Mouse (Mus musculus): ENCODE data around the gene Glyatl3. TPM values are rescaled to one million over a fixed set of nuclear protein-coding genes. Genes with fewer than 3 reads are reported as not detected.

Glyatl3 gene
- total RNA-seq, 2 experiments from 2014 or later, result not detected

DNA sequence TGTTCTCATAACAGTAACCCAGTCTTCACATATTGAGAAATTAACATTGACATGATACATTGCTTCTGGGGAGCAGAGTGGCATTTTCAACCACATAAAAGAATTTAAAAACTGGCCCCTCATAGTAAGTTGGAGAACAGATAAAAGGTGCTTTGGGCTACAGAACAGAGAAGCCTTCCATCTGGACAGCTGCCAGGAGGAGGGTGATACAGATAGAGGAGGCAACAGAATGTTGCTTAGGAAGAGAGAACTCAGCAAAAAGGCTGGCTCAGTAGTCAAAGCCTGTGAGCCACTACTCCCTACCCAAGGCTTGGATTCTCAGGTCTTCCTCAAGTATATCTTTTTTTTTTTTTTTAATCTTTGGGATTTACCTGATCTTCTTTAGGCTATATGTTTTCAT lies 59.1 kb downstream of the Glyatl3 start:
- no peak for DNase-seq

Other genes starting within 250 kb of the Glyatl3 start
- gene Esp1, start 187.2 kb downstream of the Glyatl3 start, total RNA-seq (2021), result not detected
- gene Crisp2, start 107.3 kb downstream of the Glyatl3 start, total RNA-seq (2021), result not detected
- gene Rhag, start 103.2 kb downstream of the Glyatl3 start, total RNA-seq (2021), result under 1 TPM in 1 of 2 experiments, not detected in 1; 0.81 TPM
- gene 9130008F23Rik, start 33.8 kb downstream of the Glyatl3 start, total RNA-seq (2021), result under 1 TPM; 0.40 to 0.54 TPM
- gene Mut, start 20.3 kb upstream of the Glyatl3 start, total RNA-seq (2021), result 10 to 100 TPM; 39.3 to 40.1 TPM
- 1 to 10 TPM; 6.0 to 6.7 TPM for gene Cenpq, start 20.7 kb upstream of the Glyatl3 start, total RNA-seq (2021)